Mouse (Mus musculus) kidney, embryonic 14.5 days (tissue): Measurements from ENCODE around the gene Gpcpd1. TPM values are rescaled to one million over a fixed set of nuclear protein-coding genes. Genes with fewer than 3 reads are reported as not detected.
"Not testable (repeated sequence)": the region's sequence is repeated elsewhere in the genome, so short reads cannot be mapped to it uniquely, and the experiment has no call there.

Experiments
- ATAC-seq: fragments of 200-750 bp; cut with Nextera tagmentation; 2 replicates; pipeline ENCODE4 v1.8.0; 2017; ENCODE audit warnings: moderate number of reproducible peaks, mild to moderate bottlenecking, moderate TSS enrichment, moderate library complexity; ENCODE audit not compliant: low FRiP score, low TSS enrichment
- H3K27ac ChIP-seq: fragments of 300-500 bp; sonication (generic); 2 replicates; pipeline ENCODE4 v1.5.1; 2014; ENCODE audit warnings: low read depth, mild to moderate bottlenecking, low read length, moderate library complexity, mixed read lengths
- H3K27me3 ChIP-seq: fragments of 300-500 bp; sonication (generic); 2 replicates; pipeline ENCODE4 v1.6.1; 2014; ENCODE audit warnings: mild to moderate bottlenecking, low read length; ENCODE audit not compliant: control insufficient read depth, insufficient read depth
- H3K36me3 ChIP-seq: fragments of 300-500 bp; sonication (generic); 2 replicates; pipeline ENCODE4 v1.6.1; 2014; ENCODE audit warnings: low read length, mixed read lengths; ENCODE audit not compliant: control insufficient read depth, insufficient read depth
- H3K4me1 ChIP-seq: fragments of 300-500 bp; sonication (generic); 2 replicates; pipeline ENCODE4 v1.6.1; 2014; ENCODE audit warnings: low read length, mixed read lengths; ENCODE audit not compliant: control insufficient read depth, insufficient read depth
- H3K4me2 ChIP-seq: fragments of 300-500 bp; sonication (generic); replicated peaks from 2 replicates; pipeline ENCODE4 v1.6.1; 2014; ENCODE audit warnings: low read depth, mild to moderate bottlenecking, low read length
- H3K4me3 ChIP-seq: fragments of 300-500 bp; sonication (generic); 2 replicates; pipeline ENCODE4 v1.5.1; 2014; ENCODE audit warnings: mild to moderate bottlenecking, low read length
- H3K9ac ChIP-seq: fragments of 300-500 bp; sonication (generic); 2 replicates; pipeline ENCODE4 v1.6.1; 2014; ENCODE audit warnings: low read depth, mild to moderate bottlenecking, low read length, moderate library complexity
- H3K9me3 ChIP-seq: fragments of 300-500 bp; sonication (generic); 2 replicates; pipeline ENCODE4 v1.6.1; 2016; ENCODE audit warnings: low read length; ENCODE audit not compliant: control insufficient read depth
- WGBS: fragments of 180-500 bp; shearing (Covaris S2); extraction: QIAGEN DNeasy Blood & Tissue Kit; methylation state at CpG from one replicate; pipeline ENCODE4 v1.1.7; 2014; 5-methylcytosine and 5-hydroxymethylcytosine counted together
- polyA plus RNA-seq: library from polyadenylated mRNA; unstranded; fragments of >200 nt; fragmentation: Nextera tagmentation; extraction: Ambion mirVana; gene quantifications from 2 replicates; pipeline ENCODE4 v1.2.1, GENCODE M21; 2014

Gene Gpcpd1
- polyA plus RNA-seq, 1 experiment from 2014 or later, result 42.8 TPM

DNA sequence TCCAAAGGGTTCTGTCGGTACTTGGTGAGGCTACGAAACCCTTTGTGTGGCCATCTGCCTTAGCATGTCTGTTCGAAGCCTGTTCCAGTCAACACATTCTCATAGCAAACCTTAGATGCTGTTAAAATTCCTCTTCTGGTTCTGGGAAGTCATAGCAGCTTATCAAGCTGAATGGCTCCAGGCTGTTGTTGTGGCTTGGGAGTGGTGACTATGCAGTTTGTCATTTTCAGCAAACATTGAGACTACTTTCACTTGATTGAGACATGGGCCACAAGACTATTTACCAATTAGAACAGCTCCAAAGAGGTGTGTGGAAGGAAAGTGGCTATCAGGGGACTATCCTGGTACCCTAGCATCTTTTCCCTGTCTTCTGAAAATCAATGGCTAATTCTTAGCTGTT lies 4.6 kb upstream of the Gpcpd1 start:
- 76% methylated on average over 3 of the region's 3 CpGs for WGBS
- Histone ChIP-seq H3K27me3 (no peaks in the 10 kb centered on the region), H3K9ac (no peak overlapping the region), H3K36me3 (no peaks in the 10 kb centered on the region), H3K9me3 (no peaks in the 10 kb centered on the region), H3K4me3 (no peak overlapping the region), H3K27ac (no peak overlapping the region), H3K4me1 (no peaks in the 10 kb centered on the region), H3K4me2 (no peak overlapping the region)
- no peak for ATAC-seq

DNA sequence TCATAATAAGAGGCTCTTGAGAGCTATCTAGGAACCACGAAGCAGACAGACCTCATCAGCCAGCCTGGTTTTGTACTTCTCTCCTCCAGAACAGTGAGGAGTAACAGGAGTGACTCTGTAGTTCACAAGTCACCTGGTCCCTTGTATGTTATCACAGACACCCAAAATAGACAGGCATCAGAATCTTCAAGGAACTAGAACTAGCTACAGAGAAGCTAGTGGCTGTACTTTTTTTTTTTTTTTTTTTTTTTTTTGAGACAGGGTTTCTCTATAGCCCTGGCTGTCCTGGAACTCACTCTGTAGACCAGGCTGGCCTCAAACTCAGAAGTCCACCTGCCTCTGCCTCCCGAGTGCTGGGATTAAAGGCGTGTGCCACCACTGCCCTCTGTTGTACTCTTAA lies 4.0 kb upstream of the Gpcpd1 start:
- not testable (repeated sequence) for H3K27me3 ChIP-seq, H3K4me2 ChIP-seq, H3K36me3 ChIP-seq, ATAC-seq, H3K9me3 ChIP-seq, H3K9ac ChIP-seq, H3K4me3 ChIP-seq, H3K4me1 ChIP-seq, H3K27ac ChIP-seq
- WGBS, result 91% methylated on average over 3 of the region's 3 CpGs

DNA sequence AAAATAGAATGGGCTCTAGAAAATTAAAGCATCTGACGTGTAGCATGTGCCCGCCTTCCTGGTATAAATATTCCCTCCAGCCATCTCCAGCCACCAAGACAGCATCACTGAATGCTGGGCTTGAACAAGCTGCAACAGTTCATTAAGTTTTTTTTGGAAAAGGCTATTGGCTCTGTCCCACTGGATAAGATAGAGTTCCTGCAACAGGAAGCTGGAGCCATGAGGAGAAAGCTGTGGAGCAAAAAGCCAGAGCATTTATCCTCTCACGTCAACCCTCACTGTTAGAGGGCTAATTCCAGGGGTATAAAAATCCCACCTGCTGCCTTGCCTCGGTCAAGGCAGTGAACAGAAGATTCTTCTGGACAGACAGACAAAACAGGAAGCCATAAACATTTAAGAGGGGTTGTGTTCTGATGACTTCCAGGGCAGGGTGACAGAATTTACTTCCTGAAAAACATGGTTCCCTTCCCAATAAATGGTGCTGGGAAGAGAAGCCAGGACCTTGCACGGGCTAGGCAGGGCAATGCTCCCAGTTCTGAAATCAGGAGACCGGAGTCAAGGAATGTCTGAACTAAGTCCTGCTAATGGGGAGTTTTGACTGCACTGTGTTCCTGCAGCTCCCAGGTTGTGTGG lies 2.5 kb upstream of the Gpcpd1 start:
- no peak overlapping the region for H3K27ac ChIP-seq
- no peaks in the 10 kb centered on the region for H3K36me3 ChIP-seq
- H3K27me3 ChIP-seq, result no peaks in the 10 kb centered on the region
- H3K9ac ChIP-seq, result no peak overlapping the region
- ATAC-seq, result no peak; the same call in 1 of the 2 replicates
- H3K4me3 ChIP-seq, result no peak overlapping the region
- no peaks in the 10 kb centered on the region for H3K9me3 ChIP-seq
- WGBS, result 44% methylated on average over 6 of the region's 6 CpGs
- no peaks in the 10 kb centered on the region for H3K4me1 ChIP-seq
- no peak overlapping the region for H3K4me2 ChIP-seq

- no peaks in the 10 kb centered on the region for H3K27me3 ChIP-seq
- no peak for ATAC-seq
- no peak overlapping the region for H3K27ac ChIP-seq
- no peaks in the 10 kb centered on the region for H3K9me3 ChIP-seq
- no peak overlapping the region for H3K4me3 ChIP-seq
- H3K4me1 ChIP-seq, result no peaks in the 10 kb centered on the region
- H3K36me3 ChIP-seq, result no peaks in the 10 kb centered on the region
- no peak overlapping the region for H3K4me2 ChIP-seq
- H3K9ac ChIP-seq, result no peak overlapping the region
- 61% methylated on average over 3 of the region's 3 CpGs for WGBS
Measured at GRCm38 (mm10) chr2:132586006-132586405, 1.5 kb downstream of the Gpcpd1 start.

GRCm38 (mm10) chr2:132584191-132584590 lies 3.3 kb downstream of the Gpcpd1 start:
- H3K9me3 ChIP-seq, result no peaks in the 10 kb centered on the region
- H3K36me3 ChIP-seq, result no peaks in the 10 kb centered on the region
- no peak overlapping the region for H3K4me2 ChIP-seq
- no peak overlapping the region for H3K27ac ChIP-seq
- no peak overlapping the region for H3K4me3 ChIP-seq
- WGBS, result 86% methylated on average over 1 of the region's 1 CpGs
- no peak overlapping the region for H3K9ac ChIP-seq
- no peaks in the 10 kb centered on the region for H3K27me3 ChIP-seq
- no peak for ATAC-seq
- no peaks in the 10 kb centered on the region for H3K4me1 ChIP-seq

DNA sequence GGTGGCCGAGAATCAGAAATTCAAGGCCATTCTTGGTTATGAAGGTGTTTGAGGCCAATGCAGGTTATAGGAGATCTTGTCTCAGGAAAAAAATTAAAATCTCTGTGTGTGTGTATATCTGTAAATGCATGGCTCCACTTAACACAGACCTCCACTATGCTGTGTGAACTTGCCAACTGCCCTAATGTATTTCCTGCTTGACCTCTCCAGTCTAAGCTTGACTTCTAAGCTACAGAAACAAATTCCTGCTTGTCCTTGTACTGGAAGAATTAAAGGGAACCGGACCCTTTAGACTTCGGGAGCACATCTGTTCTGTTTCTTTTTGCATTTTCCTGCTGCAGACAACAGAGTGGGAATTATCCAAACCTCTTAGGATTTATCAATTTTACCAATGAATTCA lies 4.4 kb downstream of the Gpcpd1 start:
- no peak for ATAC-seq
- 0 out of 2 replicates have a peak overlapping the region, but pooled peaks have one; percentile 32 for H3K27ac ChIP-seq
- no peaks in the 10 kb centered on the region for H3K9me3 ChIP-seq
- 67% methylated on average over 3 of the region's 3 CpGs for WGBS
- H3K27me3 ChIP-seq, result no peaks in the 10 kb centered on the region
- no peak overlapping the region for H3K4me3 ChIP-seq
- no peaks in the 10 kb centered on the region for H3K4me1 ChIP-seq
- no peak overlapping the region for H3K9ac ChIP-seq
- H3K4me2 ChIP-seq, result no peak overlapping the region
- no peaks in the 10 kb centered on the region for H3K36me3 ChIP-seq

GRCm38 (mm10) chr2:132582227-132582626 lies 5.3 kb downstream of the Gpcpd1 start:
- Histone ChIP-seq H3K9me3 (no peaks in the 10 kb centered on the region), H3K27me3 (no peaks in the 10 kb centered on the region), H3K27ac (no peak overlapping the region), H3K9ac (no peak overlapping the region), H3K36me3 (no peaks in the 10 kb centered on the region), H3K4me3 (no peak overlapping the region), H3K4me1 (no peaks in the 10 kb centered on the region), H3K4me2 (no peak overlapping the region)
- WGBS, result 27% methylated on average over 4 of the region's 4 CpGs
- ATAC-seq, result no peak

GRCm38 (mm10) chr2:132579689-132580088 lies 7.8 kb downstream of the Gpcpd1 start:
- peaks cover 20% of the 10 kb centered on the region for H3K4me1 ChIP-seq
- H3K4me2 ChIP-seq, result no peak overlapping the region
- H3K36me3 ChIP-seq, result no peaks in the 10 kb centered on the region
- no peak overlapping the region for H3K9ac ChIP-seq
- no peak overlapping the region for H3K4me3 ChIP-seq
- 57% methylated on average over 3 of the region's 3 CpGs for WGBS
- H3K27me3 ChIP-seq, result no peaks in the 10 kb centered on the region
- no peak overlapping the region for H3K27ac ChIP-seq
- no peak for ATAC-seq
- H3K9me3 ChIP-seq, result no peaks in the 10 kb centered on the region

GRCm38 (mm10) chr2:132578711-132579110 lies 8.8 kb downstream of the Gpcpd1 start:
- H3K27me3 ChIP-seq, result no peaks in the 10 kb centered on the region
- no peaks in the 10 kb centered on the region for H3K36me3 ChIP-seq
- peaks cover 20% of the 10 kb centered on the region for H3K4me1 ChIP-seq
- H3K4me3 ChIP-seq, result no peak overlapping the region
- no peaks in the 10 kb centered on the region for H3K9me3 ChIP-seq
- WGBS, result 97% methylated on average over 3 of the region's 3 CpGs
- no peak overlapping the region for H3K4me2 ChIP-seq
- no peak overlapping the region for H3K27ac ChIP-seq
- no peak for ATAC-seq
- H3K9ac ChIP-seq, result no peak overlapping the region
